Mouse (Mus musculus) MEL (cell line): Measurements from ENCODE around the gene Rgl3. TPM values are rescaled to one million over a fixed set of nuclear protein-coding genes. Genes with fewer than 3 reads are reported as not detected.

Experiments used
- DNase-seq: peaks from one replicate; pipeline ENCODE4 v3.0.0; 2011; ENCODE audit warnings: low read depth, low spot score
- H3K27ac ChIP-seq: 2 replicates; pipeline ENCODE4 v1.5.1; 2012; ENCODE audit warnings: low read depth, mild to moderate bottlenecking, control low read depth, low read length, moderate library complexity; ENCODE audit not compliant: control insufficient read depth
- H3K27me3 ChIP-seq, 2 experiments: fragments of 150-350 bp in 1 of 2; sonication (generic) in 1 of 2; 2 replicates each; pipeline ENCODE4 v1.6.1; 2012; ENCODE audit warnings: low read length in 2 of 2, mild to moderate bottlenecking in 2 of 2, improper control_type of control experiment in 1 of 2, moderate library complexity in 1 of 2; ENCODE audit not compliant: insufficient read depth in 2 of 2, control insufficient read depth in 1 of 2
- H3K36me3 ChIP-seq, 2 experiments: 2 replicates each; pipeline ENCODE4 v1.6.1; 2012 to 2014; ENCODE audit warnings: low read length in 2 of 2, improper control_type of control experiment in 1 of 2, inconsistent platforms in 1 of 2, mild to moderate bottlenecking in 1 of 2; ENCODE audit not compliant: insufficient read depth in 2 of 2, control insufficient read depth in 1 of 2
- H3K4me1 ChIP-seq, 2 experiments: fragments of 150-350 bp in 1 of 2; sonication (generic) in 1 of 2; 2 replicates each; pipeline ENCODE4 v1.6.1; 2012; ENCODE audit warnings: low read length in 2 of 2, improper control_type of control experiment in 1 of 2, mild to moderate bottlenecking in 1 of 2; ENCODE audit not compliant: insufficient read depth in 2 of 2, control insufficient read depth in 1 of 2
- H3K4me3 ChIP-seq, 2 experiments: fragments of 150-350 bp in 1 of 2; sonication (generic) in 1 of 2; 2 replicates each; pipeline ENCODE4 v1.5.1; 2012; ENCODE audit warnings: low read depth in 2 of 2, low read length in 2 of 2, mild to moderate bottlenecking in 2 of 2, moderate library complexity in 2 of 2, control low read depth in 1 of 2, improper control_type of control experiment in 1 of 2; ENCODE audit not compliant: control insufficient read depth in 1 of 2, insufficient read depth in 1 of 2
- H3K79me2 ChIP-seq: 2 replicates; pipeline ENCODE4 v1.6.1; 2012; ENCODE audit warnings: mild to moderate bottlenecking, low read length, moderate library complexity; ENCODE audit not compliant: control insufficient read depth, poor library complexity, insufficient read depth
- H3K9ac ChIP-seq: 2 replicates; pipeline ENCODE4 v1.6.1; 2012; ENCODE audit warnings: low read depth, mild to moderate bottlenecking, control low read depth, low read length, moderate library complexity; ENCODE audit not compliant: control insufficient read depth, poor library complexity, severe bottlenecking
- H3K9me3 ChIP-seq: fragments of 150-350 bp; sonication (generic); replicated peaks from 2 replicates; pipeline ENCODE4 v1.6.1; 2012; ENCODE audit warnings: mild to moderate bottlenecking, low read length, improper control_type of control experiment, moderate library complexity; ENCODE audit not compliant: insufficient read depth
- BHLHE40 ChIP-seq: IDR thresholded peaks from 2 replicates; pipeline ENCODE4 v1.6.1; 2012; ENCODE audit warnings: low read depth, mild to moderate bottlenecking, inconsistent platforms, low read length, improper control_type of control experiment, borderline replicate concordance
- CHD2 ChIP-seq: IDR thresholded peaks from 2 replicates; pipeline ENCODE4 v1.6.1; 2011; ENCODE audit warnings: low read length, improper control_type of control experiment
- E2F4 ChIP-seq: IDR thresholded peaks from 2 replicates; pipeline ENCODE4 v1.6.1; 2011; ENCODE audit warnings: low read depth, low read length, improper control_type of control experiment, borderline replicate concordance
- ELF1 ChIP-seq: IDR thresholded peaks from 2 replicates; pipeline ENCODE4 v1.6.1; 2014; ENCODE audit warnings: low read depth, mild to moderate bottlenecking, inconsistent platforms, low read length, improper control_type of control experiment, moderate library complexity
- ETS1 ChIP-seq: IDR thresholded peaks from 2 replicates; pipeline ENCODE4 v1.6.1; 2012; ENCODE audit warnings: low read depth, mild to moderate bottlenecking, inconsistent platforms, low read length, improper control_type of control experiment, moderate library complexity
- GATA1 ChIP-seq: IDR thresholded peaks from 2 replicates; pipeline ENCODE4 v1.6.1; 2011; ENCODE audit warnings: low read depth, low read length, improper control_type of control experiment
- HCFC1 ChIP-seq: IDR thresholded peaks from 2 replicates; pipeline ENCODE4 v1.6.1; 2012; ENCODE audit warnings: low read depth, mild to moderate bottlenecking, inconsistent platforms, low read length, improper control_type of control experiment, moderate library complexity
- MAX ChIP-seq: IDR thresholded peaks from 2 replicates; pipeline ENCODE4 v1.6.1; 2011; ENCODE audit warnings: low read length, improper control_type of control experiment
- MAZ ChIP-seq: IDR thresholded peaks from 2 replicates; pipeline ENCODE4 v1.6.1; 2012; ENCODE audit warnings: low read depth, mild to moderate bottlenecking, inconsistent platforms, low read length, improper control_type of control experiment
- MYC ChIP-seq: IDR thresholded peaks from 2 replicates; pipeline ENCODE4 v1.6.1; 2011; ENCODE audit warnings: low read depth, mild to moderate bottlenecking, low read length, improper control_type of control experiment, moderate library complexity
- NELFE ChIP-seq: IDR thresholded peaks from 2 replicates; pipeline ENCODE4 v1.6.1; 2011; ENCODE audit warnings: low read depth, low read length, improper control_type of control experiment
- RAD21 ChIP-seq: IDR thresholded peaks from 2 replicates; pipeline ENCODE4 v1.6.1; 2011; ENCODE audit warnings: mild to moderate bottlenecking, low read depth, low read length, improper control_type of control experiment
- RCOR1 ChIP-seq: IDR thresholded peaks from 2 replicates; pipeline ENCODE4 v1.6.1; 2012; ENCODE audit warnings: low read depth, mild to moderate bottlenecking, inconsistent platforms, low read length, improper control_type of control experiment
- SIN3A ChIP-seq: IDR thresholded peaks from 2 replicates; pipeline ENCODE4 v1.6.1; 2012; ENCODE audit warnings: low read length, improper control_type of control experiment, inconsistent platforms
- TCF12 ChIP-seq: IDR thresholded peaks from 2 replicates; pipeline ENCODE4 v1.6.1; 2014; ENCODE audit warnings: low read depth, mild to moderate bottlenecking, inconsistent platforms, low read length, improper control_type of control experiment, moderate library complexity
- UBTF ChIP-seq: IDR thresholded peaks from 2 replicates; pipeline ENCODE4 v1.6.1; 2012; ENCODE audit warnings: low read depth, mild to moderate bottlenecking, inconsistent platforms, low read length, improper control_type of control experiment, moderate library complexity, borderline replicate concordance; ENCODE audit not compliant: insufficient read depth
- USF1 ChIP-seq: IDR thresholded peaks from 2 replicates; pipeline ENCODE4 v1.6.1; 2014; ENCODE audit warnings: low read depth, mild to moderate bottlenecking, inconsistent platforms, low read length, improper control_type of control experiment, moderate library complexity
- ZMIZ1 ChIP-seq: IDR thresholded peaks from 2 replicates; pipeline ENCODE4 v1.6.1; 2012; ENCODE audit warnings: low read depth, mild to moderate bottlenecking, inconsistent platforms, low read length, improper control_type of control experiment, moderate library complexity
- polyA plus RNA-seq, 2 experiments: library from polyadenylated mRNA; stranded (reverse) in 1 of 2; unstranded in 1 of 2; fragments of >175 nt in 1 of 2; fragments of >200 nt in 1 of 2; gene quantifications; 2 replicates each; pipeline versions ENCODE4 v1.2.1 to v1.2.4; 2012; ENCODE audit warnings: low replicate concordance in 2 of 2, low read depth in 1 of 2; ENCODE audit not compliant: insufficient read length in 2 of 2, insufficient read depth in 1 of 2, missing spikeins in 1 of 2
- total RNA-seq: library from RNA; depleted of rRNA; stranded (reverse); fragments of 300-350 nt; gene quantifications from 2 replicates; pipeline ENCODE4 v1.2.3, GENCODE M21; 2012

The Rgl3 gene
- total and polyA plus RNA-seq, 3 experiments = not detected

GRCm38 (mm10) chr9:22002194-22003162, 13.2 kb upstream of the Rgl3 start, which contains the start of the genes Ccdc151 and Prkcsh (continued):
- TF ChIP-seq CHD2 (peak; percentile 73; the same call in 1 of the 2 replicates), MAX (peak; percentile 100), E2F4 (no peak), MAZ (peak; percentile 98), NELFE (peak; percentile 100)

- no peak overlapping the region for H3K9ac ChIP-seq
- peaks cover 8 to 22% of the 10 kb centered on the region in 2 experiments for H3K36me3 ChIP-seq
- peaks cover 26% of the 10 kb centered on the region for H3K79me2 ChIP-seq
- TF ChIP-seq SIN3A (no peak), TCF12 (no peak), USF1 (no peak), ZMIZ1 (no peak), ELF1 (no peak), UBTF (no peak), BHLHE40 (no peak), HCFC1 (no peak; the same call in 1 of the 2 replicates), MAX (no peak), ETS1 (no peak), MYC (no peak), RAD21 (no peak), CHD2 (no peak), RCOR1 (no peak), GATA1 (no peak)
- no peak for DNase-seq
- no peak overlapping the region for H3K4me3 ChIP-seq
- H3K4me1 ChIP-seq = peaks cover 3 to 22% of the 10 kb centered on the region in 2 experiments
- peaks cover 0 to 4% of the 10 kb centered on the region in 2 experiments; a peak in 2 of 4 replicates for H3K27me3 ChIP-seq
- no peak overlapping the region for H3K27ac ChIP-seq
- H3K9me3 ChIP-seq = no peaks in the 10 kb centered on the region
These were observed 12.4 kb upstream of the Rgl3 start for GRCm38 (mm10) chr9:22001633-22002032.
